Mouse (Mus musculus): Measurements from ENCODE around the gene Cacng6. TPM values are rescaled to one million over a fixed set of nuclear protein-coding genes. Genes with fewer than 3 reads are reported as not detected.

The Cacng6 gene
- total RNA-seq, 1 experiment from 2014 or later = not detected

Other genes starting within 250 kb of the Cacng6 start
- gene Nlrp12, start 174.5 kb upstream of the Cacng6 start, total RNA-seq (2017) = 0.10 and 1.2 TPM in 2 replicates
- 9.2 and 12.4 TPM in 2 replicates for gene Myadm, start 135.1 kb upstream of the Cacng6 start, total RNA-seq (2017)
- gene Prkcg, start 135.0 kb upstream of the Cacng6 start, total RNA-seq (2017) = not detected in 2 replicates
- not detected in 2 replicates for gene Cacng7, start 91.2 kb upstream of the Cacng6 start, total RNA-seq (2017)
- 3.9 TPM in 1 of 2 replicates, not detected in the other for gene Cacng8, start 33.5 kb upstream of the Cacng6 start, total RNA-seq (2017)
- 1.4 and 2.1 TPM in 2 replicates for gene Tarm1, start 78.4 kb downstream of the Cacng6 start, total RNA-seq (2017)
- gene Oscar, start 192.0 kb downstream of the Cacng6 start, total RNA-seq (2017) = 0.20 TPM in 1 of 2 replicates, not detected in the other
- 150 and 232 TPM in 2 replicates for gene Ndufa3, start 193.2 kb downstream of the Cacng6 start, total RNA-seq (2017)
- gene Tfpt, start 205.7 kb downstream of the Cacng6 start, total RNA-seq (2017) = 22.8 and 25.9 TPM in 2 replicates
- gene Prpf31, start 205.8 kb downstream of the Cacng6 start, total RNA-seq (2017) = 78.5 and 106 TPM in 2 replicates
- 20.8 and 22.3 TPM in 2 replicates for gene Cnot3, start 221.1 kb downstream of the Cacng6 start, total RNA-seq (2017)
- 11.1 and 15.4 TPM in 2 replicates for gene Leng1, start 241.6 kb downstream of the Cacng6 start, total RNA-seq (2017)

Data from hematopoietic stem cell, adult 5-6 weeks (primary cell).